Mouse (Mus musculus): ENCODE measurements around the gene Gabra3.

The Gabra3 gene

GRCm38 (mm10) chrX:72656230-72656898 is at the start of gene Gabra3:
Gene Gabra3 (minus strand): TSS chrX:72656848.
- DNase-seq (ENCODE audit: low spot score), result no peak

- no peak for DNase-seq (ENCODE audit: low spot score)
These were observed 859 bp downstream of the Gabra3 start for GRCm38 (mm10) chrX:72655789-72656188.

- no peak for DNase-seq (ENCODE audit: low spot score)
These were observed 1.3 kb downstream of the Gabra3 start for GRCm38 (mm10) chrX:72655381-72655780.

GRCm38 (mm10) chrX:72650688-72651087 is 6.0 kb downstream of the Gabra3 start:
- DNase-seq (ENCODE audit: low spot score), result no peak

- no peak for DNase-seq (ENCODE audit: low spot score)
These were observed 12.0 kb downstream of the Gabra3 start for GRCm38 (mm10) chrX:72644691-72645090.

GRCm38 (mm10) chrX:72497284-72497683 is 159.4 kb downstream of the Gabra3 start:
- DNase-seq (ENCODE audit: low spot score), result no peak

- DNase-seq (ENCODE audit: low spot score), result no peak
These were observed 166.8 kb downstream of the Gabra3 start for GRCm38 (mm10) chrX:72489806-72490205.

- no peak for DNase-seq (ENCODE audit: low spot score)
These were observed 269.9 kb downstream of the Gabra3 start, which contains the start of gene Magea10 for GRCm38 (mm10) chrX:72386758-72387157. Gene Magea10 (minus strand): TSS chrX:72386858.

Measured in layer of hippocampus, adult 9-10 months (tissue).